Mouse (Mus musculus) lung, postnatal 0 days (tissue): Measurements from ENCODE around the gene Lrrc15. TPM values are rescaled to one million over a fixed set of nuclear protein-coding genes. Genes with fewer than 3 reads are reported as not detected.

Experiments
- ATAC-seq: fragments of 200-750 bp; cut with Nextera tagmentation; 2 replicates; pipeline ENCODE4 v1.8.0; 2017; ENCODE audit warnings: moderate library complexity
- DNase-seq: peaks from one replicate; pipeline ENCODE4 v3.0.0-alpha.2; 2016; ENCODE audit warnings: low spot score
- H3K27ac ChIP-seq: fragments of 300-500 bp; sonication (generic); 2 replicates; pipeline ENCODE4 v1.5.1; 2014; ENCODE audit warnings: antibody characterized with exemption, mild to moderate bottlenecking, low read length, mixed read lengths
- H3K27me3 ChIP-seq: fragments of 300-500 bp; sonication (generic); replicated peaks from 2 replicates; pipeline ENCODE4 v1.6.1; 2014; ENCODE audit warnings: low read length, mixed read lengths; ENCODE audit not compliant: insufficient read depth
- H3K36me3 ChIP-seq: fragments of 300-500 bp; sonication (generic); 2 replicates; pipeline ENCODE4 v1.6.1; 2014; ENCODE audit warnings: low read length, mixed read lengths; ENCODE audit not compliant: insufficient read depth
- H3K4me1 ChIP-seq: fragments of 300-500 bp; sonication (generic); 2 replicates; pipeline ENCODE4 v1.6.1; 2014; ENCODE audit warnings: antibody characterized with exemption, low read depth, low read length, mixed read lengths; ENCODE audit not compliant: insufficient read depth
- H3K4me2 ChIP-seq: fragments of 300-500 bp; sonication (generic); replicated peaks from 2 replicates; pipeline ENCODE4 v1.6.1; 2014; ENCODE audit warnings: low read depth, mild to moderate bottlenecking, low read length, moderate library complexity, mixed read lengths
- H3K4me3 ChIP-seq: fragments of 300-500 bp; sonication (generic); 2 replicates; pipeline ENCODE4 v1.5.1; 2014; ENCODE audit warnings: low read depth, low read length
- H3K9ac ChIP-seq: fragments of 300-500 bp; sonication (generic); replicated peaks from 2 replicates; pipeline ENCODE4 v1.6.1; 2014; ENCODE audit warnings: low read depth, mild to moderate bottlenecking
- H3K9me3 ChIP-seq: fragments of 300-500 bp; sonication (generic); 2 replicates; pipeline ENCODE4 v1.6.1; 2016; ENCODE audit warnings: low read length, mixed read lengths
- CTCF ChIP-seq: IDR thresholded peaks from 2 replicates; pipeline ENCODE4 v1.5.1; 2016; ENCODE audit warnings: antibody characterized with exemption, mild to moderate bottlenecking
- EP300 ChIP-seq: IDR thresholded peaks from 2 replicates; pipeline ENCODE4 v1.6.1; 2016; ENCODE audit warnings: antibody characterized with exemption, mild to moderate bottlenecking, control low read depth
- WGBS: fragments of 180-500 bp; shearing (Covaris S2); extraction: QIAGEN DNeasy Blood & Tissue Kit; methylation state at CpG from one replicate; pipeline ENCODE4 v1.1.7; 2014; 5-methylcytosine and 5-hydroxymethylcytosine counted together
- polyA plus RNA-seq: library from polyadenylated mRNA; unstranded; fragments of >200 nt; fragmentation: Nextera tagmentation; extraction: Ambion mirVana; gene quantifications from 2 replicates; pipeline ENCODE4 v1.2.1, GENCODE M21; 2015

Gene Lrrc15
- polyA plus RNA-seq, 1 experiment from 2014 or later = 1.4 TPM

DNA sequence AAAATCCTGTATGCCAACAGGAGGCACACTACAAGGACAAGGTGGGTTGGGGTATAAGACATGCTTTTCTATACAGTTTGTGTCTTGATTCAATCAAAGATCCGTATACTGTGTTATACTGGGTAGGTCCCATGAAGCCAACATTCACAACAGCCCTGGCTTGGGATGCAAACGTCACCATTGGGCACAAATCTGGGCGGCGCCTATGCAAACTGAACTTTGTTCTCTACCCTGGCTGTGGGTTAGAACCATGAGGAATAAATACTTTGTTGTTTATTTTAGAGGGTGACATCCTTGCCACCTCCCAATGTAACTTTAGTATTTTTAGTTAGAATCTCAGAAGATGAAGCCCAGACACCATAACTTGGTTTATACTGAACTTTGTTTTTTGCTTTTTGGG, 29.7 kb downstream of the Lrrc15 start:
- no peak for ATAC-seq
- no peaks in the 10 kb centered on the region for H3K36me3 ChIP-seq
- H3K4me2 ChIP-seq = no peak overlapping the region
- H3K27me3 ChIP-seq = no peaks in the 10 kb centered on the region
- no peak for DNase-seq
- H3K4me3 ChIP-seq = no peak overlapping the region
- H3K4me1 ChIP-seq = no peaks in the 10 kb centered on the region
- no peak overlapping the region for H3K9ac ChIP-seq
- TF ChIP-seq EP300 (no peak), CTCF (no peak)
- H3K27ac ChIP-seq = no peak overlapping the region
- H3K9me3 ChIP-seq = no peaks in the 10 kb centered on the region
- 88% methylated on average over 4 of the region's 4 CpGs for WGBS

DNA sequence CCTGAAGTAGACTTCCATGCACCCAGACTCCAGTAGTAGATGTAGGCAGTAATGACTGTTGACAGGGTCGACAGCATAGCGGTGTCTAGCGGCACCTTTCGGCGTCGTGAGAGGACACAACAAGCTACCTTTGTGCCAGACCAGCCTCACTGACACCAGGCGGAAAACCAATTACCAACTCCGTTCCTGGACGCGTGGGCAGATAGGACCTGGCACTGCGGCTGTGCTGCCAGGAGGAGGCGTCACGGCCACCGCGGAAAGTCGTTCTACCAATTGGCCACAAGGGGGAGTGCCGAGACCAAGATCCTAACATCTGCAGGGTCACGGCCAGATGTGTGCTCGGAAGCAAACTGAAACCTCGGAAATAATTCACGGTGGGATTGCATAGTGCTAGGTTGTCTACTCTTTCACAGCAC, 31.0 kb downstream of the Lrrc15 start:
- H3K4me2 ChIP-seq = peak overlapping the region; percentile 39
- WGBS = 2% methylated on average over 21 of the region's 21 CpGs
- TF ChIP-seq CTCF = peak; percentile 100
- no peak for TF ChIP-seq EP300
- H3K27me3 ChIP-seq = no peaks in the 10 kb centered on the region
- no peak overlapping the region for H3K9ac ChIP-seq
- no peak overlapping the region for H3K4me3 ChIP-seq
- DNase-seq (peak; percentile 87), ATAC-seq (peak; percentile 80)
- H3K27ac ChIP-seq = no peak overlapping the region
- H3K9me3 ChIP-seq = no peaks in the 10 kb centered on the region
- H3K4me1 ChIP-seq = no peaks in the 10 kb centered on the region
- H3K36me3 ChIP-seq = no peaks in the 10 kb centered on the region

DNA sequence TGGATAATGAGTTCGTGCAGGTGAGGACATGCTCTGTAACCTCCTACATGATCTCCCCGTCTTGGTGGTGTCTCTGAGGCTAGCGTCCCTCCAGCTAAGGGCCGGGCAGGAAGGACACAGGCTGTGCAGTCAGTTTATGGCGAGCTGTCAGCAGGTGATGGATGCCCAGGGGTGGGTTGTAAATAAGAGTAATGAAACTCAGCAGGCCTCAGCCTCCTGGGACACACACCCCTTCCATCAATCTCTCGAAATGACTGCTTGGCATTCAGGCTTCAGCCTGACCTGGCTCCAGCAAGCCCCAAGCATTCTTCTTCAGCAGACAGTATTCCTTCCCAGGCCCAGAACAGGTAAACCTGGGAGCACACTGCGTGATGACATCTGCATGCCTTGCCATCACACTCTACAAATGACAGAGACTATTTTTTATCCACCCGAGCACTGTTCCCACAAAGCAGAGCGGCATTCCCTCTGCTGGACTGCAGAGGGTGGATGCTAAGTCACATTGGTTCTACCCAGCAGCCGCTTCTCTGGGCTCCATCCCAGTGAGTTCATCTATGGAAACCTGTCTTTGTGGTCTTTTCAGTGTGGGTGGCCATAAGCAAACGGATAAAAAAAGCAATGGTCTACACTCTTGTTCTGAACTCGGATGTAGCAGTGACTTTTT, 38.9 kb downstream of the Lrrc15 start:
- 47% methylated on average over 12 of the region's 12 CpGs for WGBS
- H3K4me1 ChIP-seq = no peaks in the 10 kb centered on the region
- no peak overlapping the region for H3K27ac ChIP-seq
- ATAC-seq (no peak), DNase-seq (no peak)
- no peak overlapping the region for H3K4me3 ChIP-seq
- H3K36me3 ChIP-seq = no peaks in the 10 kb centered on the region
- TF ChIP-seq EP300 (no peak), CTCF (no peak)
- H3K9me3 ChIP-seq = no peaks in the 10 kb centered on the region
- no peak overlapping the region for H3K4me2 ChIP-seq
- H3K9ac ChIP-seq = no peak overlapping the region
- no peaks in the 10 kb centered on the region for H3K27me3 ChIP-seq

DNA sequence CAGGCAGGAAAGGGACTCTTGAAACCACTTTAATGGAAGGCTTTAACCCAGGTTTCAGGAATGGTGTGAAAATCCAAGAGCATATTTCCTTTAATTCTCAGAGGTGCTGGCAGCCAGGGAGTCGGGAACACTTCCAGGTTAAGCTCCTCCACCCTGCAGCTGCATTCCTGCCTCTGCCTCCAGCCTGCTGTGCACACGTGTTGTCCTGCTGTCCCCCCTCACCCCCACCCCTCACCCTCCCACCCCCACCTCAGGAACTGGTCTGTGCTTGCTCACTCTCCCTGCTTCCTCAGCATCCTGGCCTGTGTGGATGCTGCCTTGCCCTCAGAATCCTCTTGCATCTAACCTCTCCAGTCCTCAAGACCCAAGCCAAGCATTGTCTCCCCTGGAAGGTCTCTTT, 41.4 kb downstream of the Lrrc15 start:
- no peaks in the 10 kb centered on the region for H3K36me3 ChIP-seq
- H3K4me2 ChIP-seq = no peak overlapping the region
- 29% methylated on average over 2 of the region's 2 CpGs for WGBS
- no peaks in the 10 kb centered on the region for H3K9me3 ChIP-seq
- TF ChIP-seq EP300 = no peak
- no peak for TF ChIP-seq CTCF
- DNase-seq = no peak
- no peak overlapping the region for H3K9ac ChIP-seq
- no peak for ATAC-seq
- no peak overlapping the region for H3K27ac ChIP-seq
- H3K27me3 ChIP-seq = no peaks in the 10 kb centered on the region
- no peak overlapping the region for H3K4me3 ChIP-seq
- H3K4me1 ChIP-seq = no peaks in the 10 kb centered on the region

DNA sequence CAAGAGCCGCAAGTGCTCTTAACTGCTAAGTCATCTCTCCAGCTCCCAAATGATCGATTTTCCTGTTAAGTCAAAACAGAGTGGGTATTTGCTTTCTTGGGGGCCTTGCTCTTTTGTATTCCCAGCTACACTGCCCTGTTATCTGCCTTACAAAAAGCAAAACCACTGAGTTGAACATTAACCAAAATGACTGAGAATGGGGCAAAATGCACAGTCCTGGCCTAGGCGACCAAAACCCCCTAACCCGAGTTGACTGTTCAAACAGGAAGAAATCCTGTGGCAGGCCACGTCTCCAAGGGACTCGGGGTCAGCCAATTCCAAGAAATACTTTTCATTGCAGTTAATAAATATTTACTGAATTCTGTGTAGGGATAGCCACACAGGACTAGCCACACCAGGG, 44.3 kb downstream of the Lrrc15 start:
- no peak overlapping the region for H3K4me3 ChIP-seq
- ATAC-seq (no peak), DNase-seq (no peak)
- WGBS = 44% methylated on average over 6 of the region's 6 CpGs
- peaks cover 3% of the 10 kb centered on the region; the same call in 1 of the 2 replicates for H3K4me1 ChIP-seq
- H3K9ac ChIP-seq = no peak overlapping the region
- TF ChIP-seq CTCF = no peak
- TF ChIP-seq EP300 = no peak
- no peaks in the 10 kb centered on the region for H3K9me3 ChIP-seq
- no peak overlapping the region for H3K27ac ChIP-seq
- no peak overlapping the region for H3K4me2 ChIP-seq
- no peaks in the 10 kb centered on the region for H3K27me3 ChIP-seq
- H3K36me3 ChIP-seq = no peaks in the 10 kb centered on the region

DNA sequence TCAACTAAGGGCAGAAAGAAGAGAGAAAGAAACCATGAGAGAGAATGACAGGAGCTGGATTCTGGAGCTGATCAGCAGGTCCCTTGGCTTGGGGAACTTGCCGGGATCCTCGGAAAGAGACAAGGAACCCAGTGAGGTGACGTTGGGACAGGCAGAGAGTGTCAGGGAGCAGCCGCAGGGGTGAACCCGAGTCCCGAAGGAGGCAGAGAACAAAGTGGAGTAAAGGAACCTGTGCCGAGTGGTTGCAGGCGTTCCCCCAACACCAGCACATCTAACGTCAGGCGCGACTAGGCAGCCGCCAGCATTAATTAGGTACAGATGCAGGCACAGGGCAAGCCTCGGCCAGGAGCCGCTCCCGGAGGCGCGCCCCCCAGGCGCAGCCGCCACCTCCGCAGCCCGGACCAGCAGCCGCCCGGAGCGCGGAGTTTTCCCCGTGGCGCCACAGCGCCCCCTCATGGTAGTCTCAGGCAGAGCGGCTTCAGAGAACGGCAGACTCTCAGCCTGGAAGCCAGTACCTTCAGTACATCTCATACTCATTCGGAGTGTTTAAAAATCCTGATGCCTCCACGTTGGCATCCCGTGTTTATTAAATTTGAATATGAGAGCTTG, 46.9 kb downstream of the Lrrc15 start:
- Histone ChIP-seq H3K9me3 (no peaks in the 10 kb centered on the region), H3K4me2 (peak overlapping the region; percentile 77), H3K36me3 (no peaks in the 10 kb centered on the region), H3K9ac (peak overlapping the region; percentile 24; the same call in 1 of the 2 replicates), H3K27me3 (no peaks in the 10 kb centered on the region), H3K4me1 (peaks cover 3% of the 10 kb centered on the region; the same call in 1 of the 2 replicates), H3K27ac (no peak overlapping the region), H3K4me3 (peak overlapping the region; percentile 34)
- peak; percentile 95 for TF ChIP-seq CTCF
- TF ChIP-seq EP300 = no peak
- under 1% methylated on average over 29 of the region's 33 CpGs for WGBS
- ATAC-seq (peak; percentile 81), DNase-seq (peak; percentile 79)
